Mouse (Mus musculus): Measurements from ENCODE around the gene Uqcc2. TPM values are rescaled to one million over a fixed set of nuclear protein-coding genes. Genes with fewer than 3 reads are reported as not detected.
A peak's percentile ranks its signal among the peaks of the same experiment; 100 is the strongest.

The Uqcc2 gene
- polyA plus RNA-seq, 1 experiment from 2014 or later = 353 TPM

GRCm38 (mm10) chr17:27134187-27134586 lies 471 bp upstream of the Uqcc2 start:
- Histone ChIP-seq H3K4me2 (ENCODE audit: low read length) (peak overlapping the region; percentile 64), H3K4me3 (ENCODE audit: low read depth, low read length) (peak overlapping the region; percentile 61), H3K9me3 (ENCODE audit: control insufficient read depth, low read length) (no peaks in the 10 kb centered on the region), H3K36me3 (ENCODE audit: control insufficient read depth, insufficient read depth, low read length) (0 out of 2 replicates have a peak, but pooled peaks cover 3% of the 10 kb centered on the region), H3K4me1 (replicated peaks; ENCODE audit: control insufficient read depth, insufficient read depth, low read length) (peaks cover 23% of the 10 kb centered on the region), H3K27me3 (replicated peaks; ENCODE audit: control insufficient read depth, insufficient read depth, low read length) (no peaks in the 10 kb centered on the region), H3K9ac (ENCODE audit: low read length) (peak overlapping the region; percentile 62; the same call in 1 of the 2 replicates), H3K27ac (ENCODE audit: low read depth) (no peak overlapping the region)
- ATAC-seq (replicated peaks; ENCODE audit: low FRiP score, low TSS enrichment, low read depth) (0 out of 2 replicates have a peak, but pooled peaks have one; percentile 2), DNase-seq (ENCODE audit: low spot score) (no peak)
- WGBS = 27% methylated on average over 9 of the region's 9 CpGs

- Histone ChIP-seq H3K4me1 (replicated peaks; ENCODE audit: control insufficient read depth, insufficient read depth, low read length) (peaks cover 23% of the 10 kb centered on the region), H3K27ac (ENCODE audit: low read depth) (no peak overlapping the region), H3K9ac (ENCODE audit: low read length) (no peak overlapping the region), H3K9me3 (ENCODE audit: control insufficient read depth, low read length) (no peaks in the 10 kb centered on the region), H3K4me3 (ENCODE audit: low read depth, low read length) (no peak overlapping the region), H3K4me2 (ENCODE audit: low read length) (no peak overlapping the region), H3K27me3 (replicated peaks; ENCODE audit: control insufficient read depth, insufficient read depth, low read length) (no peaks in the 10 kb centered on the region), H3K36me3 (ENCODE audit: control insufficient read depth, insufficient read depth, low read length) (0 out of 2 replicates have a peak, but pooled peaks cover 3% of the 10 kb centered on the region)
- 88% methylated on average over 10 of the region's 10 CpGs for WGBS
- ATAC-seq (replicated peaks; ENCODE audit: low FRiP score, low TSS enrichment, low read depth) (no peak), DNase-seq (ENCODE audit: low spot score) (no peak)
Measured at GRCm38 (mm10) chr17:27132238-27132637, 1.5 kb downstream of the Uqcc2 start.

- H3K27me3 ChIP-seq (replicated peaks; ENCODE audit: control insufficient read depth, insufficient read depth, low read length) = no peaks in the 10 kb centered on the region
- DNase-seq (ENCODE audit: low spot score) (no peak), ATAC-seq (replicated peaks; ENCODE audit: low FRiP score, low TSS enrichment, low read depth) (no peak)
- H3K27ac ChIP-seq (ENCODE audit: low read depth) = no peak overlapping the region
- H3K36me3 ChIP-seq (ENCODE audit: control insufficient read depth, insufficient read depth, low read length) = 0 out of 2 replicates have a peak, but pooled peaks cover 5% of the 10 kb centered on the region
- no peaks in the 10 kb centered on the region for H3K9me3 ChIP-seq (ENCODE audit: control insufficient read depth, low read length)
- H3K4me1 ChIP-seq (replicated peaks; ENCODE audit: control insufficient read depth, insufficient read depth, low read length) = peaks cover 33% of the 10 kb centered on the region
- H3K4me2 ChIP-seq (ENCODE audit: low read length) = no peak overlapping the region
- H3K9ac ChIP-seq (ENCODE audit: low read length) = no peak overlapping the region
- no peak overlapping the region for H3K4me3 ChIP-seq (ENCODE audit: low read depth, low read length)
- 88% methylated on average over 10 of the region's 10 CpGs for WGBS
Measured at GRCm38 (mm10) chr17:27131240-27131665, 2.5 kb downstream of the Uqcc2 start.

- Histone ChIP-seq H3K27me3 (replicated peaks; ENCODE audit: control insufficient read depth, insufficient read depth, low read length) (no peaks in the 10 kb centered on the region), H3K9me3 (ENCODE audit: control insufficient read depth, low read length) (no peaks in the 10 kb centered on the region), H3K9ac (ENCODE audit: low read length) (no peak overlapping the region; the same call in 1 of the 2 replicates), H3K4me3 (ENCODE audit: low read depth, low read length) (no peak overlapping the region; the same call in 1 of the 2 replicates), H3K27ac (ENCODE audit: low read depth) (no peak overlapping the region), H3K36me3 (ENCODE audit: control insufficient read depth, insufficient read depth, low read length) (peaks cover 12% of the 10 kb centered on the region; the same call in 1 of the 2 replicates), H3K4me2 (ENCODE audit: low read length) (no peak overlapping the region), H3K4me1 (replicated peaks; ENCODE audit: control insufficient read depth, insufficient read depth, low read length) (peaks cover 33% of the 10 kb centered on the region)
- WGBS = 54% methylated on average over 9 of the region's 9 CpGs
- no peak for DNase-seq (ENCODE audit: low spot score)
- no peak for ATAC-seq (replicated peaks; ENCODE audit: low FRiP score, low TSS enrichment, low read depth)
Measured at GRCm38 (mm10) chr17:27130246-27130645, 3.5 kb downstream of the Uqcc2 start.

- DNase-seq (ENCODE audit: low spot score) (no peak), ATAC-seq (replicated peaks; ENCODE audit: low FRiP score, low TSS enrichment, low read depth) (no peak)
- WGBS = 78% methylated on average over 7 of the region's 7 CpGs
- H3K27me3 ChIP-seq (replicated peaks; ENCODE audit: control insufficient read depth, insufficient read depth, low read length) = no peaks in the 10 kb centered on the region
- H3K4me1 ChIP-seq (replicated peaks; ENCODE audit: control insufficient read depth, insufficient read depth, low read length) = peaks cover 33% of the 10 kb centered on the region
- no peak overlapping the region for H3K4me2 ChIP-seq (ENCODE audit: low read length)
- H3K36me3 ChIP-seq (ENCODE audit: control insufficient read depth, insufficient read depth, low read length) = peaks cover 16% of the 10 kb centered on the region; the same call in 1 of the 2 replicates
- no peak overlapping the region for H3K9ac ChIP-seq (ENCODE audit: low read length)
- no peaks in the 10 kb centered on the region for H3K9me3 ChIP-seq (ENCODE audit: control insufficient read depth, low read length)
- H3K27ac ChIP-seq (ENCODE audit: low read depth) = no peak overlapping the region
- H3K4me3 ChIP-seq (ENCODE audit: low read depth, low read length) = no peak overlapping the region
Measured at GRCm38 (mm10) chr17:27129819-27130218, 3.9 kb downstream of the Uqcc2 start.

GRCm38 (mm10) chr17:27129291-27129690 lies 4.4 kb downstream of the Uqcc2 start:
- H3K9ac ChIP-seq (ENCODE audit: low read length) = no peak overlapping the region
- WGBS = 85% methylated on average over 13 of the region's 13 CpGs

GRCm38 (mm10) chr17:27128189-27128588 lies 5.5 kb downstream of the Uqcc2 start:
- H3K4me3 ChIP-seq (ENCODE audit: low read depth, low read length) = no peak overlapping the region
- no peak overlapping the region for H3K4me2 ChIP-seq (ENCODE audit: low read length)
- H3K4me1 ChIP-seq (replicated peaks; ENCODE audit: control insufficient read depth, insufficient read depth, low read length) = peaks cover 30% of the 10 kb centered on the region
- H3K9ac ChIP-seq (ENCODE audit: low read length) = no peak overlapping the region
- peaks cover 31% of the 10 kb centered on the region for H3K36me3 ChIP-seq (ENCODE audit: control insufficient read depth, insufficient read depth, low read length)
- H3K27me3 ChIP-seq (replicated peaks; ENCODE audit: control insufficient read depth, insufficient read depth, low read length) = no peaks in the 10 kb centered on the region
- H3K27ac ChIP-seq (ENCODE audit: low read depth) = no peak overlapping the region
- H3K9me3 ChIP-seq (ENCODE audit: control insufficient read depth, low read length) = no peaks in the 10 kb centered on the region
- 94% methylated on average over 5 of the region's 5 CpGs for WGBS
- no peak for DNase-seq (ENCODE audit: low spot score)
- no peak for ATAC-seq (replicated peaks; ENCODE audit: low FRiP score, low TSS enrichment, low read depth)

More at GRCm38 (mm10) chr17:27129291-27129690, 4.4 kb downstream of the Uqcc2 start:
- no peaks in the 10 kb centered on the region for H3K27me3 ChIP-seq (replicated peaks; ENCODE audit: control insufficient read depth, insufficient read depth, low read length)
- no peak overlapping the region for H3K4me2 ChIP-seq (ENCODE audit: low read length)
- no peak for DNase-seq (ENCODE audit: low spot score)
- no peaks in the 10 kb centered on the region for H3K9me3 ChIP-seq (ENCODE audit: control insufficient read depth, low read length)
- H3K4me1 ChIP-seq (replicated peaks; ENCODE audit: control insufficient read depth, insufficient read depth, low read length) = peaks cover 33% of the 10 kb centered on the region
- no peak overlapping the region for H3K4me3 ChIP-seq (ENCODE audit: low read depth, low read length)
- H3K36me3 ChIP-seq (ENCODE audit: control insufficient read depth, insufficient read depth, low read length) = peaks cover 21% of the 10 kb centered on the region; the same call in 1 of the 2 replicates
- ATAC-seq (replicated peaks; ENCODE audit: low FRiP score, low TSS enrichment, low read depth) = no peak
- no peak overlapping the region for H3K27ac ChIP-seq (ENCODE audit: low read depth)

GRCm38 (mm10) chr17:27126974-27127373 lies 6.7 kb downstream of the Uqcc2 start:
- H3K4me3 ChIP-seq (ENCODE audit: low read depth, low read length) = no peak overlapping the region
- no peak overlapping the region for H3K9ac ChIP-seq (ENCODE audit: low read length)
- 71% methylated on average over 10 of the region's 10 CpGs for WGBS
- no peak for DNase-seq (ENCODE audit: low spot score)
- no peak overlapping the region for H3K27ac ChIP-seq (ENCODE audit: low read depth)
- H3K36me3 ChIP-seq (ENCODE audit: control insufficient read depth, insufficient read depth, low read length) = peaks cover 41% of the 10 kb centered on the region
- no peak overlapping the region for H3K4me2 ChIP-seq (ENCODE audit: low read length)
- ATAC-seq (replicated peaks; ENCODE audit: low FRiP score, low TSS enrichment, low read depth) = no peak
- no peaks in the 10 kb centered on the region for H3K9me3 ChIP-seq (ENCODE audit: control insufficient read depth, low read length)
- H3K27me3 ChIP-seq (replicated peaks; ENCODE audit: control insufficient read depth, insufficient read depth, low read length) = no peaks in the 10 kb centered on the region
- H3K4me1 ChIP-seq (replicated peaks; ENCODE audit: control insufficient read depth, insufficient read depth, low read length) = peaks cover 20% of the 10 kb centered on the region

GRCm38 (mm10) chr17:27125669-27126202 lies 8.0 kb downstream of the Uqcc2 start:
- Histone ChIP-seq H3K9ac (ENCODE audit: low read length) (no peak overlapping the region), H3K9me3 (ENCODE audit: control insufficient read depth, low read length) (no peaks in the 10 kb centered on the region), H3K27me3 (replicated peaks; ENCODE audit: control insufficient read depth, insufficient read depth, low read length) (no peaks in the 10 kb centered on the region), H3K4me1 (replicated peaks; ENCODE audit: control insufficient read depth, insufficient read depth, low read length) (peaks cover 30% of the 10 kb centered on the region), H3K27ac (ENCODE audit: low read depth) (no peak overlapping the region), H3K4me2 (ENCODE audit: low read length) (no peak overlapping the region), H3K4me3 (ENCODE audit: low read depth, low read length) (no peak overlapping the region), H3K36me3 (ENCODE audit: control insufficient read depth, insufficient read depth, low read length) (peaks cover 47% of the 10 kb centered on the region)
- WGBS = 88% methylated on average over 11 of the region's 11 CpGs
- ATAC-seq (replicated peaks; ENCODE audit: low FRiP score, low TSS enrichment, low read depth) (no peak), DNase-seq (ENCODE audit: low spot score) (no peak)
